Mouse (Mus musculus) liver, adult 2 months (tissue): ENCODE results near the gene Impad1. TPM values are rescaled to one million over a fixed set of nuclear protein-coding genes. Genes with fewer than 3 reads are reported as not detected.
A peak's percentile ranks its signal among the peaks of the same experiment; 100 is the strongest.

ENCODE experiments used
- DNase-seq: peaks from one replicate; pipeline ENCODE4 v3.0.0-alpha.2; 2011; ENCODE audit warnings: low read depth, low spot score; ENCODE audit errors: extremely low read depth
- H3K27ac ChIP-seq: fragments of 200-500 bp; replicated peaks from 2 replicates; pipeline ENCODE4 v1.5.1; 2012; ENCODE audit warnings: low read depth, mild to moderate bottlenecking, control low read depth, inconsistent platforms, low read length; ENCODE audit not compliant: insufficient read depth
- H3K27me3 ChIP-seq: fragments of 200-500 bp; 2 replicates; pipeline ENCODE4 v1.6.1; 2012; ENCODE audit warnings: mild to moderate bottlenecking, moderate library complexity, low read length, inconsistent platforms; ENCODE audit not compliant: control insufficient read depth, insufficient read depth
- H3K36me3 ChIP-seq: fragments of 200-500 bp; 2 replicates; pipeline ENCODE4 v1.6.1; 2012; ENCODE audit warnings: low read length, inconsistent platforms; ENCODE audit not compliant: control insufficient read depth, insufficient read depth
- H3K4me1 ChIP-seq: fragments of 200-500 bp; 2 replicates; pipeline ENCODE4 v1.6.1; 2011; ENCODE audit warnings: low read length; ENCODE audit not compliant: control insufficient read depth, insufficient read depth
- H3K4me3 ChIP-seq: fragments of 200-500 bp; 2 replicates; pipeline ENCODE4 v1.5.1; 2011; ENCODE audit warnings: low read depth, mild to moderate bottlenecking, control low read depth, low read length, moderate library complexity; ENCODE audit not compliant: insufficient read depth
- H3K79me2 ChIP-seq: fragments of 200-500 bp; 2 replicates; pipeline ENCODE4 v1.6.1; 2012; ENCODE audit warnings: inconsistent platforms, mild to moderate bottlenecking, low read length, moderate library complexity; ENCODE audit not compliant: control insufficient read depth, insufficient read depth
- H3K9ac ChIP-seq: fragments of 200-500 bp; 2 replicates; pipeline ENCODE4 v1.6.1; 2012; ENCODE audit warnings: low read depth, mild to moderate bottlenecking, control low read depth, inconsistent platforms, low read length
- CTCF ChIP-seq: fragments of 200-500 bp; IDR thresholded peaks from 2 replicates; pipeline ENCODE4 v1.5.1; 2011; ENCODE audit warnings: low read depth, low read length, control low read depth
- POLR2A ChIP-seq: fragments of 200-500 bp; IDR thresholded peaks from 2 replicates; pipeline ENCODE4 v1.6.1; 2011; ENCODE audit warnings: low read length, control low read depth; ENCODE audit not compliant: insufficient read depth; ENCODE audit errors: extremely low read depth
- WGBS: fragments of 180-500 bp; shearing (Covaris S2); methylation state at CpG from one replicate; pipeline ENCODE4 v1.1.7; 2018; 5-methylcytosine and 5-hydroxymethylcytosine counted together
- polyA plus RNA-seq: library from polyadenylated mRNA; depleted of rRNA; stranded (reverse); fragments of >200 nt; gene quantifications from 2 replicates; pipeline ENCODE4 v1.2.3, GENCODE M21; 2012; rRNA removed
- total RNA-seq: library from RNA; depleted of rRNA; stranded (reverse); fragments of >200 nt; gene quantifications from 2 replicates; pipeline ENCODE4 v1.2.3, GENCODE M21; 2014; rRNA removed

Gene Impad1
- total RNA-seq (26.6 and 27.8 TPM in 2 replicates), polyA plus RNA-seq (4.7 and 5.8 TPM in 2 replicates)

DNA sequence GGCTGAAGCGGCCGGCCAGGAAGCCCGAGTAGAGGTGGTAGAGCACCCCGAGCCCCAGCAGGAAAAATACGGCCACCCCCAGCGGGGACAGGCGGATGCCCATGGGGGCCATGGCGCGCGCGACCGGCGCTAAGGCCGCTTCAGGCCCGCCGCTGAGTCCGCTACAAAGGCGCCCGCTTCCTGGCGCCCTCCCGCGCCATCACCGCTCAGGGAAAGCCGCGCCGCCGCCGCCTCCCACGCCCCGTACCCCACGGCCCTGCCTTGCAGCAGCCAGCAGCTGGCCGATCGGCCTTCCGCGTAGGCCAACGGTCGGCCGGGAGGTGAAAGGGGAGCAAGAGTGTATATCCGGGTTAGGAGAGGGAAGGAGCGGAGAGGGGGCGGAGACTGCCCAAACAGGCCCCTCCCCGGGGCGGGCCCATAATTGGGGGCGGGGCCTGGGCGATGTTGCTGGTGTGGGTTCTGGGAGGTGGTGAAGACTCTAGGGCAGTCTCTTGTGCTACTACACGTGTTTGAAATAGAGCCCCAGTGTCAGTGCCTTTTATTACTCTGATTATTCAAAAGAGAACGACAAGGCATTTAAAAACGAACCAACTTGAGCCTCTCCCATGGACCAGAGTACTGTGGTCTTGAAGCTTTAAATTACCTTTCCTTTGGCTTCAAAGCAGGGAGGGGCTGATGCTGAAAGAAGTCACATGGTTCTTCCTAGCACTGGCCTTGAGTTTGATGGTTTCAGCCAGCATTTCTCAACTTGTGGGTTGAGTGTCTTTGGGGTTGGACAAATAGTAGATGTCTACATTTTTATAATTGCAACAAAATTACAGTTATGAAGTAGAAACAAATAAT, at the start of gene Impad1:
Impad1 (minus strand) TSS at position 364 of the 843 bp plus-strand sequence.
- peaks cover 8% of the 10 kb centered on the region for H3K4me1 ChIP-seq
- H3K4me3 ChIP-seq, result peak within 1 kb of the TSS; percentile 91
- WGBS, result 1% methylated on average over 48 of the region's 48 CpGs
- H3K79me2 ChIP-seq, result peaks cover 15% of the 10 kb centered on the region; the same call in 1 of the 2 replicates
- H3K27me3 ChIP-seq, result no peaks in the 10 kb centered on the region
- no peaks in the 10 kb centered on the region; the same call in 1 of the 2 replicates for H3K36me3 ChIP-seq
- TF ChIP-seq POLR2A (peak; percentile 75), CTCF (no peak)
- peak within 1 kb of the TSS; percentile 92 for H3K9ac ChIP-seq
- H3K27ac ChIP-seq, result peak within 1 kb of the TSS; percentile 66
- DNase-seq, result peak; percentile 72

DNA sequence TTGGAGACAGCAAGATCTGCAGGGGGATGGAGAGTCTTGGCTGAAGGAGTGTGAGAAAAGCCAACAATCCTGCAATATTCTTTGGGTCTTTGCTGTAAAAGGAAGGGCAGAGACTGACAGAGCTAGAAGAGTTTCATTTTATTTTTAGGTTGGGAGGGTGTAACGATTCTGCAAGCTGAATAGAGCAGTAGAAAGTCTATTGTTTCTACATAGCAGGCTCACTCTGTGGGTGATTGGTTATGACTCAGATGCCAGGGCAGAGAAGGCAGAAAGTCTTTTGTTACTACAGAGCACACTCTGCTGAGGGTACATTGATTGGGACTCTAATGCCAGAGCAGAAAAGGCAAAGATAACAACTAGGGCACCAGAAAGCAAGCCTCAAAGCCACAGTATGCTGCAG, 47.0 kb upstream of the Impad1 start:
- Histone ChIP-seq H3K27me3 (no peaks in the 10 kb centered on the region), H3K4me1 (no peaks in the 10 kb centered on the region), H3K9ac (no peak overlapping the region), H3K4me3 (no peak overlapping the region), H3K36me3 (no peaks in the 10 kb centered on the region), H3K27ac (no peak overlapping the region), H3K79me2 (no peaks in the 10 kb centered on the region)
- 57% methylated on average over 1 of the region's 1 CpGs for WGBS
- TF ChIP-seq POLR2A (no peak), CTCF (no peak)
- DNase-seq, result no peak

DNA sequence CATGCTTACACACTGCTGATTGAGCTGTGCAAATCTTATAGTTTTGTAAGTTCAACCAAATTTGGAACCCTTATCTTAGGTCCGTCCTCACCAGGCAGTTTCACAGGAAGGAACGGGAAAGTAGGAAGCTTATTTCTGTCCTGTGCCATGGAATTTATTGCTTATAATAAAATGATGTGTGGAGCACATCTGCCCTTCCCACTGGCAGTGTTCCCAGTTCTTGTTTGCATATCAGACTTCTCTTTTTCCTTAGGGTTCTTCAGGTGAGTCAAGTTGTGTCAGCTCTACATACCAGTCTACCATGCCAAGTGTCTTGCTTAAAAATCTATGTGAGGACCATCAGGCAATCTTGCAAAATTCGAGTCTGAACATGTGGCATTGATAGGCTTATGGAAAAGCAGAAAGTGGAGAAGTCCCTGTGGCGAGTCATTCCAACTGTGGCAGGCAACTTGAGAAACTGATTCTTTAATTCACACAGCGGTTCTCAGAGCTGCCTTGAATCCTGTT, 40.7 kb upstream of the Impad1 start:
- no peak for DNase-seq
- Histone ChIP-seq H3K36me3 (no peaks in the 10 kb centered on the region), H3K4me1 (no peaks in the 10 kb centered on the region), H3K79me2 (no peaks in the 10 kb centered on the region), H3K27ac (no peak overlapping the region), H3K27me3 (no peaks in the 10 kb centered on the region), H3K4me3 (no peak overlapping the region), H3K9ac (no peak overlapping the region)
- WGBS, result 67% methylated on average over 5 of the region's 5 CpGs
- TF ChIP-seq CTCF (no peak), POLR2A (no peak)

DNA sequence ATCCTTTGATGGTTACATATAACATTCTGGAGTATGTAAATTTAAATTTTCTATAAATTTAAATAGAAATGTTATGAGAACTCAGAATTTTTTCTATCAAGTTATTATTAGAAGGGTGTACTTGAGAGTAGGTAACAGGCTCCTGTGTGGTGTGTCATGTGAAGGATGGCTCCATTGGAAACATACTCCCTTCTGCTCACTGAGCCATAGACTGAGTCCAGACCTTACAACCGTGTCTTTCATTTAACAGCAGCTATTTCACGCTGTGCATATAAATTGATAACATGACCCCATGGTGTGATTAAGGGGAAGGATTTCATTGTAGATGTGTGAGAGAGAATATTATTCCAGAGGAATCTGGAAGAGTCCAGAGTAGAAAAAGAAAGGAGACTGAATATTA, 35.0 kb upstream of the Impad1 start:
- TF ChIP-seq CTCF (no peak), POLR2A (no peak)
- no peaks in the 10 kb centered on the region for H3K27me3 ChIP-seq
- H3K79me2 ChIP-seq, result no peaks in the 10 kb centered on the region
- H3K4me1 ChIP-seq, result no peaks in the 10 kb centered on the region
- H3K4me3 ChIP-seq, result no peak overlapping the region
- 76% methylated on average over 2 of the region's 2 CpGs for WGBS
- no peak for DNase-seq
- no peak overlapping the region for H3K27ac ChIP-seq
- no peaks in the 10 kb centered on the region for H3K36me3 ChIP-seq
- no peak overlapping the region for H3K9ac ChIP-seq

DNA sequence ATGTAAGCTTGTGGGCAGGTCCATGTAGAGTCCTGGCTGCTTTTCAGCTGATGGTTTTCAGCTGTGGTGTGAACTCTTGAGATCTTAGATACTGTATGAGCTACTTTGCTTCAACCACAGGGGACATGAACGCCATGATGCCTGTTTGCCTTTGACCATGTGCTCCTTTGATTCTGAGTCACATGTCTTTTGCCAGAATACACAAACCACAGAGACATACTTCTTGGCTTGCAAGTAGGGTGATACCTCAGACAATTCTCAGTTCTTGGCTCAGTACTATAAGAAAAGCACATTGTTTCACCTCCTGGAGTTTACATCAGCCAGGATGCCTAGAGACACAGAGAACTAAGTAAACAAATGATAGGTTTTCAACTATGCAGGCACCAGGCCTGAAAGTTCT, 29.0 kb upstream of the Impad1 start:
- no peak overlapping the region for H3K4me3 ChIP-seq
- H3K9ac ChIP-seq, result no peak overlapping the region
- DNase-seq, result no peak
- H3K79me2 ChIP-seq, result no peaks in the 10 kb centered on the region
- no peaks in the 10 kb centered on the region for H3K4me1 ChIP-seq
- H3K36me3 ChIP-seq, result no peaks in the 10 kb centered on the region
- WGBS, result 65% methylated on average over 1 of the region's 1 CpGs
- H3K27ac ChIP-seq, result no peak overlapping the region
- no peaks in the 10 kb centered on the region for H3K27me3 ChIP-seq
- TF ChIP-seq CTCF, result no peak
- no peak for TF ChIP-seq POLR2A

DNA sequence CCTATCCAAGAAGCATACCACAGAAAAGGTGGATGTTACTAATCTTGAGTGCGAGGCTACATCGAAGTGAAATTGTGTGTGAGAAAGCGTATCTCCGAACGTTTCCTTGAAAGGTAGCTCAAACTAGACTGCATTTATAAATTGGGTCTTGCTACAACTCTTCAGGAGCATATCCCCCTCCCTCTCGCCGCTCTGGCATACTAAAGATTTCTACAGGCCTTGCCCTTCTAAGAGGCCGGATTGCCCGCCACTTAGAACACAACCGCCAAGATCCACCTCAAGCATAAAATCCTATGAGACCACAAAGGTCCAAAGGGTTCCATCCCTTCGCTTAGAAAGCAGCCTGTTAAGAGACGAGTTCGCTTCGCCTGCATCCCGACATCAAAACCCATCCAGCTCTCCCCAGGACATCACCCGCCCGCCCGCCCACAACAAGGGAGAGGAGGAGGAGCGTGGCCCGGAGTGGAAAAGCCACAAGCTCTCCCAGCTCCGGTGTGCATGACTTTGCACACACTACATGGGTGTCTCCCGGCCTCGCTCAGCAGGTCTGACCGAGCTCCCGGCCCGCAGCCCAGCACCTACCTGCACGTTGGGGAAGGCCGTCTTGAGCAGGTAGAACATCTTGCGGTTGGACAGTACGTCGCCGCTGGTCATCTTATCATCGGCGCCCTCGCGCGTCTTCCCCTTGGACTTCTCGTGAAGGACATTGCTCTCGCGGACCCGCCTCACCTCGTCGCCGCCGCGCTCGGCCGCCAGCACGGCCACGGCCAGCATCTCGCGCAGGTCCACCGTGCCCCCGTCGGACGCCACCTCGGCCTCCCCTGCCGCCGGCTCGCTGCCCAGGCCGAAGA, 789 bp downstream of the Impad1 start:
- Histone ChIP-seq H3K4me1 (peaks cover 8% of the 10 kb centered on the region), H3K9ac (peak overlapping the region; percentile 92), H3K27me3 (no peaks in the 10 kb centered on the region), H3K79me2 (peaks cover 17% of the 10 kb centered on the region; the same call in 1 of the 2 replicates), H3K36me3 (peaks cover 2% of the 10 kb centered on the region), H3K4me3 (peak overlapping the region; percentile 91), H3K27ac (peak overlapping the region; percentile 66)
- DNase-seq, result peak; percentile 52
- WGBS, result 4% methylated on average over 61 of the region's 61 CpGs
- TF ChIP-seq CTCF (no peak), POLR2A (peak; percentile 37; the same call in 1 of the 2 replicates)
